Mouse (Mus musculus) heart, postnatal 0 days (tissue): Measurements from ENCODE around the gene Gga2.

Experiments used
- CTCF ChIP-seq: IDR thresholded peaks from 2 replicates; pipeline ENCODE4 v1.5.1; 2016; ENCODE audit warnings: antibody characterized with exemption, control low read depth, low read depth
- EP300 ChIP-seq: IDR thresholded peaks from 2 replicates; pipeline ENCODE4 v1.6.1; 2016; ENCODE audit warnings: antibody characterized with exemption, low read depth

DNA sequence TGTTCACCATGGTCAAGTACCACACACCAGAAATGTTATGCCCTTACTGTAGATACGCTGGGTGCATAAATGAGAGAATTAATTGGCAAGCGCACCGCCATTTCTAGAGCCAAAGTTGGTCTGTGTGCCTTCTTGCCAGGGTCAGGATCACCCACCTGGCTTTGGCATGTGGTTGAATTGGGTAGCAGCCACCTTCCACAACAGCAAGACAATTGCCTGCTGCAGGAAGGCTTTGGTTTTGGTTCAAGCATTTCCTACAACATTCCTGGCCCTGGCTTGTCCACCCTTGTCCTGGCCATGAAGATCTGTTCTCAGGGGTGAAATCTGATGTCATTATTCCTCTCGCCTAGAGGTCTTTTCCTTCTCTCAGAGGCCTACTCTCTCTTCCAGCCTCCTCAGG lies 8.7 kb downstream of the Gga2 start:
- TF ChIP-seq CTCF, result no peak
- TF ChIP-seq EP300, result no peak
